Mouse (Mus musculus): Measurements from ENCODE around the gene Zg16. TPM values are rescaled to one million over a fixed set of nuclear protein-coding genes. Genes with fewer than 3 reads are reported as not detected.

Zg16 gene
- polyA plus RNA-seq, 1 experiment from 2014 or later: not detected

- H3K27ac ChIP-seq: no peak overlapping the region
- no peaks in the 10 kb centered on the region for H3K9me3 ChIP-seq
- H3K27me3 ChIP-seq (ENCODE audit: insufficient read depth, poor library complexity, severe bottlenecking): peaks cover 15% of the 10 kb centered on the region; the same call in 1 of the 2 replicates
- H3K4me3 ChIP-seq: no peak overlapping the region
- H3K36me3 ChIP-seq: no peaks in the 10 kb centered on the region
- no peak for DNase-seq (ENCODE audit: low spot score)
- WGBS: 57% methylated on average over 12 of the region's 12 CpGs
- peaks cover 17% of the 10 kb centered on the region for H3K4me1 ChIP-seq
Measured at GRCm38 (mm10) chr7:127113614-127114259, 26.6 kb upstream of the Zg16 start.

- H3K4me3 ChIP-seq: no peak overlapping the region
- peaks cover 16% of the 10 kb centered on the region for H3K4me1 ChIP-seq
- peaks cover 22% of the 10 kb centered on the region; the same call in 1 of the 2 replicates for H3K27me3 ChIP-seq (ENCODE audit: insufficient read depth, poor library complexity, severe bottlenecking)
- DNase-seq (ENCODE audit: low spot score): no peak
- H3K9me3 ChIP-seq: no peaks in the 10 kb centered on the region
- WGBS: 40% methylated on average over 9 of the region's 9 CpGs
- no peaks in the 10 kb centered on the region for H3K36me3 ChIP-seq
- H3K27ac ChIP-seq: no peak overlapping the region
Measured at GRCm38 (mm10) chr7:127112921-127113597, 25.9 kb upstream of the Zg16 start.

DNA sequence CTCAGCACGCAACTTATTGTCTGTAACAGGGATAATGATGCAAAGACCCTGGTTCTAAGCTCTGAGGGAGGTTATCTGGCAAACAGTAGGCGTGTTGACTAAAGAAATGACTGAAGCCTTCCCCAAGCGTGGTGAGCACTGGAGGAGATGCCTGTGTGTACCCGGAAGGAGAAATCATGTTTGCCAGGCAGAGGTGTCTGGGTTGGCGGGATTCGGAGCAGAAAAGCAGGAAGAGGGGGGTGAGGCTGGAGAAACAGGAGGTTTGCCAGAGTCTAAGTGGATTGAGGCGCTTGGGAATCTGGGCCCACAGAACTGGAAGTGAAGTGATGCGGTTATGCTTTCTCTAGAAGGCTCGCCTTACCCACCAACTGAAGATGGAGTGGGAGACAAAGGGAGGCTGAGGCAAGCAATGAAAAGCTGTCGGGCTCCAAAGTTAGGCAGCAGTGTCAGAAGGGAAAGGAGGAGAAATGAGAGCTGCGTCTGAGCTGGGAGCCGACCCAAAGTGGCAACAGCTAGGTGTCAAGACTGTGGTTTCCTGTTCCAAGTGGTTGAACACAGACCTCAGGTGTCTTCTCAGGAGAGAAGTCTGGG, 25.2 kb upstream of the Zg16 start:
- Histone ChIP-seq H3K27ac (no peak overlapping the region), H3K4me1 (peaks cover 10% of the 10 kb centered on the region), H3K27me3 (ENCODE audit: insufficient read depth, poor library complexity, severe bottlenecking) (peaks cover 25% of the 10 kb centered on the region; the same call in 1 of the 2 replicates), H3K36me3 (no peaks in the 10 kb centered on the region), H3K4me3 (no peak overlapping the region), H3K9me3 (no peaks in the 10 kb centered on the region)
- no peak for DNase-seq (ENCODE audit: low spot score)
- 66% methylated on average over 12 of the region's 12 CpGs for WGBS

GRCm38 (mm10) chr7:127111461-127111860, 24.3 kb upstream of the Zg16 start:
- no peak overlapping the region for H3K4me3 ChIP-seq
- H3K27ac ChIP-seq: no peak overlapping the region
- no peaks in the 10 kb centered on the region for H3K36me3 ChIP-seq
- DNase-seq (ENCODE audit: low spot score): no peak
- H3K27me3 ChIP-seq (ENCODE audit: insufficient read depth, poor library complexity, severe bottlenecking): peaks cover 25% of the 10 kb centered on the region; the same call in 1 of the 2 replicates
- no peaks in the 10 kb centered on the region for H3K9me3 ChIP-seq
- peaks cover 10% of the 10 kb centered on the region for H3K4me1 ChIP-seq
- 46% methylated on average over 6 of the region's 6 CpGs for WGBS

DNA sequence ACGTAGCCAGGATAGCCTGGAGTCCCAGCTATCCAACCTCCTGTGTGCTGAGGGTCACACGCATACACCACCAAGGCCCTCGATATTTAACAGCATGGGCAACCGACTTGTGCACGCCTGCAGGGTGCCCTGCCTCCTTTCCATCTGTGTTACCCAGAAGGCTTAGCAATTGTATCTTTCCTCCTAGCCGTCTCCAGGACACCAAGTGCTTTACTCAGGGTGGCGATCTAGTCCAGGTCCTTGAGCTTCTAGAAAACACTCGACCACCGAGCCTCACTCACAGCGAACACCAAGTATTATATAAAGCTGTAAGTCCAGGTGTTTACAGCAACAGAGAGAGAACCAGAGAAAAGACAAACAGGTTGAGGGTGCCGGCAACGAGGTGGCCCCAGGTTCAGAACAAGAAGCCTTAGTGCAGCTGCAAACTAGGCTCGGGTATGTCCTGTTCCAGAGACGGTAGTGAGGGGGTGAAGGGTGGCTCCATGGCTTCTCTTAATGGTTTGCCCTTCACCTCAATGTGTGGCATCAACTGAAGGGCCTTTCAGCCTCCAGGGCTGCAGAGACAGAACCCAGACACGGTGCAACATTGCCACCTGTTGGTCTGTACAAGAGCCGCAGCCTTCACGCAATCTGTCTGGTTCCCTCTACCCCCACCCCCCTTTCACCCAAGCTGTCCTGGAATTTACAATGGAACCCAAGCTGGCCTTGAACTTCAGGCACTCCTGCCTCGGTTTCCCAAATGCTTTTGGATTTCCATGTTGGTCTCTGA, 23.3 kb upstream of the Zg16 start:
- Histone ChIP-seq H3K36me3 (no peaks in the 10 kb centered on the region), H3K27me3 (ENCODE audit: insufficient read depth, poor library complexity, severe bottlenecking) (peaks cover 28% of the 10 kb centered on the region), H3K4me1 (peaks cover 10% of the 10 kb centered on the region), H3K4me3 (no peak overlapping the region), H3K27ac (no peak overlapping the region), H3K9me3 (no peaks in the 10 kb centered on the region)
- DNase-seq (ENCODE audit: low spot score): no peak
- WGBS: 43% methylated on average over 18 of the region's 18 CpGs

- H3K4me3 ChIP-seq: no peak overlapping the region
- no peaks in the 10 kb centered on the region for H3K36me3 ChIP-seq
- peaks cover 13% of the 10 kb centered on the region; the same call in 1 of the 2 replicates for H3K4me1 ChIP-seq
- no peak overlapping the region; the same call in 1 of the 2 replicates for H3K27ac ChIP-seq
- no peaks in the 10 kb centered on the region for H3K9me3 ChIP-seq
- no peak for DNase-seq (ENCODE audit: low spot score)
- WGBS: 68% methylated on average over 7 of the region's 7 CpGs
- peaks cover 20% of the 10 kb centered on the region; the same call in 1 of the 2 replicates for H3K27me3 ChIP-seq (ENCODE audit: insufficient read depth, poor library complexity, severe bottlenecking)
Measured at GRCm38 (mm10) chr7:127105551-127105950, 18.4 kb upstream of the Zg16 start.

- peak overlapping the region; percentile 76 for H3K27ac ChIP-seq
- WGBS: 16% methylated on average over 17 of the region's 17 CpGs
- peak; percentile 88 for DNase-seq (ENCODE audit: low spot score)
- H3K4me3 ChIP-seq: peak overlapping the region; percentile 50
- no peaks in the 10 kb centered on the region for H3K36me3 ChIP-seq
- H3K27me3 ChIP-seq (ENCODE audit: insufficient read depth, poor library complexity, severe bottlenecking): peaks cover 20% of the 10 kb centered on the region; the same call in 1 of the 2 replicates
- no peaks in the 10 kb centered on the region for H3K9me3 ChIP-seq
- H3K4me1 ChIP-seq: peaks cover 13% of the 10 kb centered on the region; the same call in 1 of the 2 replicates
Measured at GRCm38 (mm10) chr7:127104560-127105332, 17.6 kb upstream of the Zg16 start.

DNA sequence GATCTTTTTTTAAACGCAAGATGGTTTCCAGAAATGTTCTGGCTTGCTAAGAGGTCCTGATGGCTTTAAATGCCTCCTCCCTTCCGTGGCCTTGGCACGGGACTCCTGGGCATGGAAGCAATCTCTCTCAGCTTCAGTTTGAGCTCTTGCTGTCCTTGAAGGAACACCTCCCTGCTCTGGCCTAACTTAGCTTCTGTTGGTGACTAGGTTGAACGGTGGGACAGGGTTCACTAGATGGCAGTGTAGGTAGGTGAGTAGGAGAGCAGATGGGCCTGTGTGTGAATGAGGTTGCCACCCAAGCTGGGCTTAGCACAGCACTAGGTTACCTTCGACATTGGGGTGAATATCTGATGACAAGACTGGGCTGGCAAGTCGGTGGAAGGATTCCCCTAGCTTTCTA, 16.8 kb upstream of the Zg16 start:
- 62% methylated on average over 6 of the region's 6 CpGs for WGBS
- peak overlapping the region; percentile 76 for H3K27ac ChIP-seq
- no peaks in the 10 kb centered on the region for H3K9me3 ChIP-seq
- H3K4me3 ChIP-seq: no peak overlapping the region
- DNase-seq (ENCODE audit: low spot score): no peak
- H3K27me3 ChIP-seq (ENCODE audit: insufficient read depth, poor library complexity, severe bottlenecking): peaks cover 18% of the 10 kb centered on the region; the same call in 1 of the 2 replicates
- H3K36me3 ChIP-seq: no peaks in the 10 kb centered on the region
- peaks cover 13% of the 10 kb centered on the region; the same call in 1 of the 2 replicates for H3K4me1 ChIP-seq

DNA sequence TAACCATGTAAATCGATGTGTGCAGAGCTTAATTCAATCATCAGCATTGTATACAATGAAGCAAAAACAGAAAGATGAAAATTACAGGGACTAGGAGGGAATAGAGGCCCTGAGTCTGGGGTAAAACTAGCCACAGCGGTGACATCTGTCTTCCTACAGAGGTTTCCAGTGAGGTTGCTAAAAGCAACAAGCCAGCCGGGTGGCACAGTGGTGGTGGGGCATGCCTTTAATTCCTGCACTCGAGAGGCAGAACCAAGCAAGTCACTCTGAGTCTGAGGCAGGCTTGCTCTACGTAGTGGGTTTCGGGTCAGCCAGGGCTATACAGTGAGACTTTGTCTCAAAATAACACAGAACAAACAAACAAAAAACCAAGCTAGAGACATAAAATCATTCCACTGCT, 15.0 kb upstream of the Zg16 start:
- DNase-seq (ENCODE audit: low spot score): no peak
- H3K36me3 ChIP-seq: no peaks in the 10 kb centered on the region
- H3K27me3 ChIP-seq (ENCODE audit: insufficient read depth, poor library complexity, severe bottlenecking): peaks cover 6% of the 10 kb centered on the region; the same call in 1 of the 2 replicates
- H3K4me1 ChIP-seq: peaks cover 13% of the 10 kb centered on the region; the same call in 1 of the 2 replicates
- no peaks in the 10 kb centered on the region for H3K9me3 ChIP-seq
- 73% methylated on average over 6 of the region's 6 CpGs for WGBS
- no peak overlapping the region for H3K4me3 ChIP-seq
- H3K27ac ChIP-seq: no peak overlapping the region

GRCm38 (mm10) chr7:127101451-127102016, 14.4 kb upstream of the Zg16 start:
- H3K27me3 ChIP-seq (ENCODE audit: insufficient read depth, poor library complexity, severe bottlenecking): peaks cover 6% of the 10 kb centered on the region; the same call in 1 of the 2 replicates
- H3K4me1 ChIP-seq: peaks cover 13% of the 10 kb centered on the region; the same call in 1 of the 2 replicates
- H3K36me3 ChIP-seq: no peaks in the 10 kb centered on the region
- H3K27ac ChIP-seq: no peak overlapping the region
- no peaks in the 10 kb centered on the region for H3K9me3 ChIP-seq
- no peak for DNase-seq (ENCODE audit: low spot score)
- H3K4me3 ChIP-seq: no peak overlapping the region
- 25% methylated on average over 2 of the region's 2 CpGs for WGBS

- no peak for DNase-seq (ENCODE audit: low spot score)
- Histone ChIP-seq H3K27ac (no peak overlapping the region), H3K27me3 (ENCODE audit: insufficient read depth, poor library complexity, severe bottlenecking) (no peaks in the 10 kb centered on the region), H3K4me1 (peaks cover 12% of the 10 kb centered on the region; the same call in 1 of the 2 replicates), H3K9me3 (no peaks in the 10 kb centered on the region), H3K4me3 (no peak overlapping the region), H3K36me3 (no peaks in the 10 kb centered on the region)
- WGBS: 77% methylated on average over 4 of the region's 4 CpGs
Measured at GRCm38 (mm10) chr7:127099528-127099927, 12.4 kb upstream of the Zg16 start.

DNA sequence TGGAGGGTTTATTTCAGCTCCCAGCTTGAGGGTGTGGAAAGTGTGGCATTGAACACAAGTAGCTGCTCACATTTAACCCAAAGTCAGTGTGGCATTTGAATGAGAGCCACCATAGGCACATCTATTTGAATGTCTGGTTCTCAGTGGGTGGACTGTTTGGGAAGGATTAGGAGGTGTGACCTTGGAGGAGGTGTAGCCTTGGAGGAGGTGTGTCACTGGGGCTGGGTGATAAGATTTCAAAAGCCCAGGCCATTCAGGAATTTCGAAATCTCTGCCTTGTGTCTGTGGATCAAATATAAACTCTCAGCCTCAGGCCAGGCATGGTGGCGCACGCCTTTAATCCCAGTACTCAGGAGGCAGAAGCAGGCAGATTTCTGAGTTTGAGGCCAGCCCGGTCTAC, 11.8 kb upstream of the Zg16 start:
- no peaks in the 10 kb centered on the region for H3K27me3 ChIP-seq (ENCODE audit: insufficient read depth, poor library complexity, severe bottlenecking)
- peaks cover 7% of the 10 kb centered on the region; the same call in 1 of the 2 replicates for H3K4me1 ChIP-seq
- H3K4me3 ChIP-seq: no peak overlapping the region
- no peak for DNase-seq (ENCODE audit: low spot score)
- H3K36me3 ChIP-seq: no peaks in the 10 kb centered on the region
- 86% methylated on average over 4 of the region's 4 CpGs for WGBS
- no peak overlapping the region for H3K27ac ChIP-seq
- no peaks in the 10 kb centered on the region for H3K9me3 ChIP-seq
